Mouse (Mus musculus) kidney, embryonic 16.5 days (tissue): Measurements from ENCODE around the gene Ifna11. TPM values are rescaled to one million over a fixed set of nuclear protein-coding genes. Genes with fewer than 3 reads are reported as not detected.
"Not testable (repeated sequence)": the region's sequence is repeated elsewhere in the genome, so short reads cannot be mapped to it uniquely, and the experiment has no call there.

Experiments
- ATAC-seq: fragments of 200-750 bp; cut with Nextera tagmentation; 2 replicates; pipeline ENCODE4 v1.8.0; 2017; ENCODE audit warnings: moderate TSS enrichment; ENCODE audit not compliant: low FRiP score, low TSS enrichment
- H3K27ac ChIP-seq: fragments of 300-500 bp; sonication (generic); 2 replicates; pipeline ENCODE4 v1.5.1; 2014; ENCODE audit warnings: low read length
- H3K27me3 ChIP-seq: fragments of 300-500 bp; sonication (generic); 2 replicates; pipeline ENCODE4 v1.6.1; 2014; ENCODE audit warnings: low read length, control low read depth, mixed read lengths; ENCODE audit not compliant: insufficient read depth
- H3K36me3 ChIP-seq: fragments of 300-500 bp; sonication (generic); 2 replicates; pipeline ENCODE4 v1.6.1; 2014; ENCODE audit warnings: low read length, control low read depth, mixed read lengths; ENCODE audit not compliant: insufficient read depth
- H3K4me1 ChIP-seq: fragments of 300-500 bp; sonication (generic); 2 replicates; pipeline ENCODE4 v1.6.1; 2014; ENCODE audit warnings: low read length, control low read depth, mixed read lengths; ENCODE audit not compliant: insufficient read depth
- H3K4me2 ChIP-seq: fragments of 300-500 bp; sonication (generic); replicated peaks from 2 replicates; pipeline ENCODE4 v1.6.1; 2014; ENCODE audit warnings: low read depth, low read length
- H3K4me3 ChIP-seq: fragments of 300-500 bp; sonication (generic); 2 replicates; pipeline ENCODE4 v1.5.1; 2014; ENCODE audit warnings: mild to moderate bottlenecking, low read length
- H3K9ac ChIP-seq: fragments of 300-500 bp; sonication (generic); replicated peaks from 2 replicates; pipeline ENCODE4 v1.6.1; 2014; ENCODE audit warnings: low read length
- H3K9me3 ChIP-seq: fragments of 300-500 bp; sonication (generic); 2 replicates; pipeline ENCODE4 v1.6.1; 2016; ENCODE audit warnings: low read length, control low read depth
- WGBS: fragments of 180-500 bp; shearing (Covaris S2); extraction: QIAGEN DNeasy Blood & Tissue Kit; methylation state at CpG from one replicate; pipeline ENCODE4 v1.1.7; 2014; 5-methylcytosine and 5-hydroxymethylcytosine counted together
- polyA plus RNA-seq: library from polyadenylated mRNA; unstranded; fragments of >200 nt; fragmentation: Nextera tagmentation; extraction: Ambion mirVana; gene quantifications from 2 replicates; pipeline ENCODE4 v1.2.1, GENCODE M21; 2015

The Ifna11 gene
- polyA plus RNA-seq, 1 experiment from 2014 or later, result not detected

DNA sequence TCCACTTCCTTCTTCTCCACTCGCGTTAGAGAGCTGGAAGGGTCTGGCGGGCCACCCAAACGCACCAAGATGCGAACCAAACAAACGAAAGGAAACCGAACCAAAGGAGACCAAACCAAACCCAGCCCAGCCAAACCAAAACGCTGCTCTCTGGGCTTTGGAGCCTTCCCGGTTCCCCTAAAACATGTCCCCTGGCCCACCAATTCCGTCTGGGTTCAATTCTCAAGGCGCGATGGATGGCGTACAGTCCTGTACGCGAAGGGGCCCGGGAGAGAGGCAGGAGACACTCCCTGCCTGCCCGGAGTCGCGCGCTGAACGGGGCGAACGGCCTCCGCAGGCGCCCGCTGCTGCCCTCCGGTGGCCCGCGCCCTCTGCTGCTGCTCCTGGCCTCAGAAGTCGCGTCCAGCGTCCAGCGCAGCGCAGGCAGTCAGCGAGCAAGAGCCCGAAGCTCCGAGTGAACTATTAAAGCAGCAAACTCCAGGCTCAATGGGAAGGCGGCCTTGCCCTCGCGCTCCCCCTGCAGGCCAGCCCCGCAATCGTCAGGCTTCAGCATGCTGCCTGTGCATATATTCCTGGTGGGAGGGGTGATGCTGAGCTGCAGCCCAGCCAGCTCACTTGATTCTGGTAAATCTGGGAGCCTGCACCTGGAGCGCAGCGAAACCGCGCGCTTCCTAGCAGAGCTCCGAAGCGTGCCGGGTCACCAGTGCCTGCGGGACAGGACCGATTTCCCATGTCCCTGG lies 25.7 kb upstream of the Ifna11 start, which contains the start of gene Gm13275:
TSS of gene Gm13275 (plus strand) at position 552 of the 740 bp plus-strand sequence.
- H3K4me2 ChIP-seq, H3K36me3 ChIP-seq, H3K4me3 ChIP-seq, ATAC-seq, H3K9ac ChIP-seq, H3K4me1 ChIP-seq, H3K27me3 ChIP-seq, H3K27ac ChIP-seq, H3K9me3 ChIP-seq: not testable (repeated sequence)
- WGBS, result 0% methylated on average over 10 of the region's 52 CpGs

DNA sequence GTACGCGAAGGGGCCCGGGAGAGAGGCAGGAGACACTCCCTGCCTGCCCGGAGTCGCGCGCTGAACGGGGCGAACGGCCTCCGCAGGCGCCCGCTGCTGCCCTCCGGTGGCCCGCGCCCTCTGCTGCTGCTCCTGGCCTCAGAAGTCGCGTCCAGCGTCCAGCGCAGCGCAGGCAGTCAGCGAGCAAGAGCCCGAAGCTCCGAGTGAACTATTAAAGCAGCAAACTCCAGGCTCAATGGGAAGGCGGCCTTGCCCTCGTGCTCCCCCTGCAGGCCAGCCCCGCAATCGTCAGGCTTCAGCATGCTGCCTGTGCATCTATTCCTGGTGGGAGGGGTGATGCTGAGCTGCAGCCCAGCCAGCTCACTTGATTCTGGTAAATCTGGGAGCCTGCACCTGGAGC lies 22.7 kb upstream of the Ifna11 start, which contains the start of gene Gm13279:
TSS of gene Gm13279 (plus strand) at position 301 of the 400 bp plus-strand sequence.
- H3K4me3 ChIP-seq, H3K9me3 ChIP-seq, H3K4me2 ChIP-seq, H3K4me1 ChIP-seq, ATAC-seq, H3K27me3 ChIP-seq, H3K27ac ChIP-seq, H3K9ac ChIP-seq, H3K36me3 ChIP-seq: not testable (repeated sequence)
- WGBS, result no CpG with 5 or more reads among the region's 28 CpGs

DNA sequence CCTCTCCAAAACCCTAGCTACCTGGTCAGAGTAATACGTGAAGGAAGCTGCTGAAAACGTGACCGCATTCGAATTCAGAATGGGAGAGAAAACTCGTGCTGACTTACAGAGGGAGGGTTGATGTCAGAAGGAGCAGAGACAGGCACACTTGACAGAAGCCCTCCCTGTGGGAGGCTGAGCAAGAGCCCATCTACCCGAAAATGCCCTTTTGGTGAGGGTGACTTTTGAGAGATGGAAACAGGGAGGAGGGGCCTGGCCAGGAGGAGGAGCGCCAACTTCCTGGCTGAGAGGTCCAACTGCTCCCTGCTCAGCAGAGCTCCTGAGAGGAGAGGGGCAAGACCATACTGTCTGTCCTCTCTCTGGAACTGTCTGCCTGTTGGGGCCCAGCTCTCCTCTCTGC lies 20.4 kb upstream of the Ifna11 start, which contains the start of gene Gm13285:
TSS of gene Gm13285 (plus strand) at position 301 of the 400 bp plus-strand sequence.
- not testable (repeated sequence) for H3K27me3 ChIP-seq, H3K4me1 ChIP-seq, H3K4me3 ChIP-seq, ATAC-seq, H3K4me2 ChIP-seq, H3K9me3 ChIP-seq, H3K9ac ChIP-seq, H3K27ac ChIP-seq, H3K36me3 ChIP-seq
- WGBS, result no CpG with 5 or more reads among the region's 7 CpGs

DNA sequence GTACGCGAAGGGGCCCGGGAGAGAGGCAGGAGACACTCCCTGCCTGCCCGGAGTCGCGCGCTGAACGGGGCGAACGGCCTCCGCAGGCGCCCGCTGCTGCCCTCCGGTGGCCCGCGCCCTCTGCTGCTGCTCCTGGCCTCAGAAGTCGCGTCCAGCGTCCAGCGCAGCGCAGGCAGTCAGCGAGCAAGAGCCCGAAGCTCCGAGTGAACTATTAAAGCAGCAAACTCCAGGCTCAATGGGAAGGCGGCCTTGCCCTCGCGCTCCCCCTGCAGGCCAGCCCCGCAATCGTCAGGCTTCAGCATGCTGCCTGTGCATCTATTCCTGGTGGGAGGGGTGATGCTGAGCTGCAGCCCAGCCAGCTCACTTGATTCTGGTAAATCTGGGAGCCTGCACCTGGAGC lies 16.8 kb upstream of the Ifna11 start, which contains the start of gene Gm13287:
TSS of gene Gm13287 (plus strand) at position 301 of the 400 bp plus-strand sequence.
- not testable (repeated sequence) for H3K4me2 ChIP-seq, H3K4me1 ChIP-seq, H3K27me3 ChIP-seq

GRCm38 (mm10) chr4:88805231-88805630 lies 14.5 kb upstream of the Ifna11 start, which contains the start of gene Gm13288:
Gm13288 (plus strand) TSS chr4:88805531.
- H3K36me3 ChIP-seq, H3K4me2 ChIP-seq, ATAC-seq, H3K9ac ChIP-seq, H3K27ac ChIP-seq, H3K27me3 ChIP-seq, H3K4me1 ChIP-seq, H3K9me3 ChIP-seq: not testable (repeated sequence)
- 0 out of 2 replicates have a peak within 1 kb of the TSS, but pooled peaks have one; percentile 21 for H3K4me3 ChIP-seq
- no CpG with 5 or more reads among the region's 8 CpGs for WGBS

More for the DNA sequence above, 16.8 kb upstream of the Ifna11 start, which contains the start of gene Gm13287:
- H3K27ac ChIP-seq, H3K9me3 ChIP-seq, H3K9ac ChIP-seq, ATAC-seq, H3K36me3 ChIP-seq, H3K4me3 ChIP-seq: not testable (repeated sequence)
- no CpG with 5 or more reads among the region's 29 CpGs for WGBS

- not testable (repeated sequence) for ATAC-seq, H3K9ac ChIP-seq, H3K36me3 ChIP-seq, H3K4me2 ChIP-seq, H3K27ac ChIP-seq, H3K4me1 ChIP-seq, H3K27me3 ChIP-seq, H3K9me3 ChIP-seq
- H3K4me3 ChIP-seq, result 0 out of 2 replicates have a peak overlapping the region, but pooled peaks have one; percentile 21
- 0% methylated on average over 8 of the region's 34 CpGs for WGBS
These were observed 14.0 kb upstream of the Ifna11 start for GRCm38 (mm10) chr4:88805761-88806160.

GRCm38 (mm10) chr4:88815928-88816327 lies 3.8 kb upstream of the Ifna11 start, which contains the start of gene Ifna7:
Ifna7 (plus strand) TSS chr4:88816228.
- no peaks in the 10 kb centered on the region for H3K4me1 ChIP-seq
- H3K4me3 ChIP-seq, result no peak within 1 kb of the TSS
- no peak for ATAC-seq
- no peak within 1 kb of the TSS for H3K27ac ChIP-seq
- H3K9ac ChIP-seq, result no peak within 1 kb of the TSS
- no peaks in the 10 kb centered on the region for H3K36me3 ChIP-seq
- no peaks in the 10 kb centered on the region for H3K27me3 ChIP-seq
- H3K9me3 ChIP-seq, result no peaks in the 10 kb centered on the region
- 55% methylated on average over 3 of the region's 3 CpGs for WGBS
- H3K4me2 ChIP-seq, result no peak within 1 kb of the TSS

- Histone ChIP-seq H3K4me3 (no peak overlapping the region), H3K9me3 (no peaks in the 10 kb centered on the region), H3K4me2 (no peak overlapping the region), H3K27ac (no peak overlapping the region), H3K4me1 (no peaks in the 10 kb centered on the region), H3K9ac (no peak overlapping the region), H3K36me3 (no peaks in the 10 kb centered on the region), H3K27me3 (no peaks in the 10 kb centered on the region)
- ATAC-seq, result no peak
- WGBS, result 22% methylated on average over 4 of the region's 4 CpGs
These were observed 3.2 kb downstream of the Ifna11 start for GRCm38 (mm10) chr4:88822995-88823394.

- not testable (repeated sequence) for ATAC-seq, H3K4me1 ChIP-seq, H3K27me3 ChIP-seq, H3K9me3 ChIP-seq, H3K27ac ChIP-seq, H3K9ac ChIP-seq, H3K4me3 ChIP-seq, H3K4me2 ChIP-seq, H3K36me3 ChIP-seq
These were observed 7.4 kb downstream of the Ifna11 start, which contains the start of gene Ifna6 for GRCm38 (mm10) chr4:88827116-88827515. Ifna6 (plus strand) TSS chr4:88827416.

GRCm38 (mm10) chr4:88830523-88830922 lies 10.8 kb downstream of the Ifna11 start:
- no peaks in the 10 kb centered on the region for H3K36me3 ChIP-seq

More at GRCm38 (mm10) chr4:88830523-88830922, 10.8 kb downstream of the Ifna11 start:
- WGBS, result 27% methylated on average over 4 of the region's 4 CpGs
- no peaks in the 10 kb centered on the region for H3K27me3 ChIP-seq
- no peak for ATAC-seq
- no peaks in the 10 kb centered on the region for H3K4me1 ChIP-seq
- H3K4me3 ChIP-seq, result no peak overlapping the region
- no peak overlapping the region for H3K4me2 ChIP-seq
- H3K9me3 ChIP-seq, result no peaks in the 10 kb centered on the region
- H3K9ac ChIP-seq, result no peak overlapping the region
- H3K27ac ChIP-seq, result no peak overlapping the region
